Mouse (Mus musculus) stomach, postnatal 0 days (tissue): ENCODE results near the gene Tamm41. TPM values are rescaled to one million over a fixed set of nuclear protein-coding genes. Genes with fewer than 3 reads are reported as not detected.

Source experiments
- ATAC-seq: fragments of 200-750 bp; cut with Nextera tagmentation; 2 replicates; pipeline ENCODE4 v1.8.0; 2017; ENCODE audit not compliant: low FRiP score, low TSS enrichment
- DNase-seq: peaks from one replicate; pipeline ENCODE4 v3.0.0-alpha.2; 2016; ENCODE audit warnings: low spot score
- H3K27ac ChIP-seq: fragments of 300-500 bp; sonication (generic); replicated peaks from 2 replicates; pipeline ENCODE4 v1.5.1; 2014; ENCODE audit warnings: mild to moderate bottlenecking, control low read depth
- H3K27me3 ChIP-seq: fragments of 300-500 bp; sonication (generic); 2 replicates; pipeline ENCODE4 v1.6.1; 2014; ENCODE audit warnings: low read length; ENCODE audit not compliant: control insufficient read depth, insufficient read depth
- H3K36me3 ChIP-seq: fragments of 300-500 bp; sonication (generic); 2 replicates; pipeline ENCODE4 v1.6.1; 2014; ENCODE audit warnings: low read length, mixed read lengths; ENCODE audit not compliant: control insufficient read depth, insufficient read depth
- H3K4me1 ChIP-seq: fragments of 300-500 bp; sonication (generic); replicated peaks from 2 replicates; pipeline ENCODE4 v1.6.1; 2014; ENCODE audit warnings: antibody characterized with exemption; ENCODE audit not compliant: control insufficient read depth, insufficient read depth
- H3K4me2 ChIP-seq: fragments of 300-500 bp; sonication (generic); replicated peaks from 2 replicates; pipeline ENCODE4 v1.6.1; 2014; ENCODE audit warnings: low read depth, mild to moderate bottlenecking, control low read depth, moderate library complexity
- H3K4me3 ChIP-seq: fragments of 300-500 bp; sonication (generic); 2 replicates; pipeline ENCODE4 v1.5.1; 2014; ENCODE audit warnings: low read depth, low read length, control low read depth
- H3K9ac ChIP-seq: fragments of 300-500 bp; sonication (generic); 2 replicates; pipeline ENCODE4 v1.6.1; 2014; ENCODE audit warnings: mild to moderate bottlenecking, low read length, control low read depth, mixed read lengths
- H3K9me3 ChIP-seq: fragments of 300-500 bp; sonication (generic); 2 replicates; pipeline ENCODE4 v1.6.1; 2016; ENCODE audit warnings: low read length; ENCODE audit not compliant: control insufficient read depth
- CTCF ChIP-seq: IDR thresholded peaks from 2 replicates; pipeline ENCODE4 v1.5.1; 2016; ENCODE audit warnings: antibody characterized with exemption, low read depth, mild to moderate bottlenecking, moderate library complexity
- EP300 ChIP-seq: optimal IDR thresholded peaks from 2 replicates; pipeline ENCODE3; 2016; ENCODE audit warnings: antibody characterized with exemption
- WGBS: fragments of 180-500 bp; shearing (Covaris S2); extraction: QIAGEN DNeasy Blood & Tissue Kit; methylation state at CpG from one replicate; pipeline ENCODE4 v1.1.7; 2014; 5-methylcytosine and 5-hydroxymethylcytosine counted together
- polyA plus RNA-seq: library from polyadenylated mRNA; unstranded; fragments of >200 nt; fragmentation: Nextera tagmentation; extraction: Ambion mirVana; gene quantifications from 2 replicates; pipeline ENCODE4 v1.2.1, GENCODE M21; 2015

The Tamm41 gene
- 35.8 and 36.0 TPM in 2 replicates for polyA plus RNA-seq

GRCm38 (mm10) chr6:115037103-115038094 lies at the start of gene Tamm41:
Gene Tamm41, minus strand, starts transcription at chr6:115037876.
- ATAC-seq = peak; percentile 91
- 0 out of 2 replicates have a peak within 1 kb of the TSS, but pooled peaks have one; percentile 3 for H3K27ac ChIP-seq
- under 1% methylated on average over 57 of the region's 57 CpGs for WGBS

GRCm38 (mm10) chr6:115085274-115085841 lies 47.7 kb upstream of the Tamm41 start:
- Histone ChIP-seq H3K4me3 (no peak overlapping the region), H3K4me1 (no peaks in the 10 kb centered on the region), H3K36me3 (no peaks in the 10 kb centered on the region), H3K27me3 (no peaks in the 10 kb centered on the region), H3K27ac (no peak overlapping the region), H3K4me2 (no peak overlapping the region), H3K9me3 (no peaks in the 10 kb centered on the region), H3K9ac (no peak overlapping the region)
- WGBS = 52% methylated on average over 9 of the region's 9 CpGs
- no peak for TF ChIP-seq EP300
- no peak for TF ChIP-seq CTCF
- ATAC-seq (no peak), DNase-seq (no peak)

More at GRCm38 (mm10) chr6:115037103-115038094, at the start of gene Tamm41:
- Histone ChIP-seq H3K4me1 (peaks cover 4% of the 10 kb centered on the region; the same call in 1 of the 2 replicates), H3K36me3 (no peaks in the 10 kb centered on the region; the same call in 1 of the 2 replicates), H3K27me3 (no peaks in the 10 kb centered on the region), H3K9ac (peak within 1 kb of the TSS; percentile 61), H3K9me3 (no peaks in the 10 kb centered on the region), H3K4me3 (peak within 1 kb of the TSS; percentile 68), H3K4me2 (peak within 1 kb of the TSS; percentile 90)
- peak; percentile 91 for DNase-seq
- TF ChIP-seq CTCF (peak; percentile 97), EP300 (no peak)

GRCm38 (mm10) chr6:115076781-115077575 lies 39.3 kb upstream of the Tamm41 start:
- Histone ChIP-seq H3K4me1 (no peaks in the 10 kb centered on the region), H3K36me3 (no peaks in the 10 kb centered on the region), H3K27me3 (no peaks in the 10 kb centered on the region), H3K9me3 (no peaks in the 10 kb centered on the region), H3K4me3 (no peak overlapping the region), H3K27ac (no peak overlapping the region), H3K9ac (no peak overlapping the region), H3K4me2 (no peak overlapping the region)
- WGBS = 31% methylated on average over 9 of the region's 9 CpGs
- ATAC-seq = no peak
- DNase-seq = no peak
- TF ChIP-seq EP300 (no peak), CTCF (no peak)

- H3K9me3 ChIP-seq = no peaks in the 10 kb centered on the region
- H3K27ac ChIP-seq = no peak overlapping the region
- H3K36me3 ChIP-seq = no peaks in the 10 kb centered on the region
- ATAC-seq = no peak
- H3K4me3 ChIP-seq = no peak overlapping the region
- H3K4me2 ChIP-seq = no peak overlapping the region
- no peak for DNase-seq
- WGBS = 71% methylated on average over 2 of the region's 2 CpGs
- no peaks in the 10 kb centered on the region for H3K4me1 ChIP-seq
- TF ChIP-seq EP300 (no peak), CTCF (no peak)
- no peaks in the 10 kb centered on the region for H3K27me3 ChIP-seq
- H3K9ac ChIP-seq = no peak overlapping the region
These were observed 34.3 kb upstream of the Tamm41 start for GRCm38 (mm10) chr6:115072024-115072423.

GRCm38 (mm10) chr6:115065411-115066241 lies 27.9 kb upstream of the Tamm41 start:
- TF ChIP-seq CTCF (peak; percentile 87), EP300 (no peak)
- H3K4me2 ChIP-seq = no peak overlapping the region
- H3K27ac ChIP-seq = no peak overlapping the region
- ATAC-seq (no peak), DNase-seq (peak; percentile 53)
- no peak overlapping the region for H3K4me3 ChIP-seq
- WGBS = 28% methylated on average over 13 of the region's 13 CpGs
- no peak overlapping the region for H3K9ac ChIP-seq
- no peaks in the 10 kb centered on the region for H3K9me3 ChIP-seq
- H3K36me3 ChIP-seq = no peaks in the 10 kb centered on the region
- no peaks in the 10 kb centered on the region for H3K27me3 ChIP-seq
- no peaks in the 10 kb centered on the region for H3K4me1 ChIP-seq
